Mouse (Mus musculus): Measurements from ENCODE around the gene Ubap1l.
"Not testable (repeated sequence)": the region's sequence is repeated elsewhere in the genome, so short reads cannot be mapped to it uniquely, and the experiment has no call there.

Gene Ubap1l

GRCm38 (mm10) chr9:65360641-65361448 is at the start of gene Ubap1l:
Gene Ubap1l (plus strand): TSS chr9:65361041.
- DNase-seq = no peak

- no peak for DNase-seq
Measured at GRCm38 (mm10) chr9:65312669-65313357, 48.0 kb upstream of the Ubap1l start.

DNA sequence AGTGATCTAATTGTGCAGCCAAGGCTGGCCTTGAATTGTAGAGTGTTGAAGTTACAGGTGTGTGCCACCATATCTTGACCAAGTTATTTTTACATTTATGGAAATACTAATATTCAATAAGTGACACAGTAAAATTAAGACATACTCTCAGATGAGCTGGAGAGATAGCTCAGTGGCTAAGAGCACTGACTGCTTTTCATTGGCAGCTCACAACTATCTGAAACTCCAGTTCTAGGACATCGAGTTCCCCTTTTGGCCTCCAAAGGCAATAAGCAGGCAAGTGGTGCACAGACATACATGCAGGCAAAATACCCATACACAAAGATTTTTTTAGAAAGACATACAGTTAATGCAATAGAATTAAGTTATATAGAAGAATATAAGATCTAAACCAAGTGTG is 47.0 kb upstream of the Ubap1l start:
- no peak for DNase-seq

DNA sequence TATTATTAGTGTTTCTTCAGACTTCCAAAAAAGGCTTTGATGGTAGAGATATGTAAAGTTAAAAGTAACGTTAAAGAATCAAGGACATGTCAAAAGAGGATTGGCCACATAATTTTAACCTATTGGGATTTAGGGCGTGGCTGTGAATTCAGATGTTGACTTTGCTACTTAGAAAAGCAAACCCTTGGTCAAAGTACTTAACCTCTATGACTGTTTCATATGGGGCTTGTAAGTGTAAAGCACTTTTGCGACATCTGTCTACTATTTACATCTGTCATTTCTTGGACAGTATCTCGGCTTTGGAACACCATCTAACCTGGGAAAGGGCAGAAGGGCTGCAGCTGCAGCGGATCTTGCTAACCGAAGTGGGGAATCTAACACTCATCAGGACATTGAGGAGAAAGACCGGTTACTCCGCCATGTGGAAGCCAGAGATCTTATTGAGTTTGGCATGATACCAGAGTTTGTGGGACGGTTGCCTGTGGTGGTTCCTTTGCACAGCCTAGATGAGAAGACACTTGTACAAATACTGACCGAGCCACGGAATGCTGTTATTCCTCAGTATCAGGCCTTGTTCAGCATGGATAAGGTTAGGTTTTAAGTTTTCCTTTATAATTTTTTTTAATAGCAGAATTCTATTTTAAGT is 38.5 kb upstream of the Ubap1l start:
- no peak for DNase-seq

GRCm38 (mm10) chr9:65325971-65326370 is 34.9 kb upstream of the Ubap1l start:
- no peak for DNase-seq

DNA sequence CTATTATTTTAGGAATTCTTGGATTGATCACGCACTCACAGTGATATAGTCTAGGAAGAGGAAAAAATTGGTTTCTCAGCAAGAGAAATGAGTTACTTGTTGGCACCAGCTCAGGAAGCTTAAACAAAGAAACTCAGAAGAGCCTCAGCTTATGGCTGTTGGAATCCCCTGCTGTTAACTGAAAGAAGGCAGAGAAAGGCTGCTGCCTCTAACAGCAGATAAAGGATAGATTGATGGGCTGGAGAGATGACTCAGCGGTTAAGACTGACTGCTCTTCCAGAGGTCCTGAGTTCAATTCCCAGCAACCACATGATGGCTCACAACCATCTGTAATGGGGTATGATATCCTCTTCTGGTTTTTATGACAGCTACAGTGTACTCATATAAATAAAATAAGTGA is 33.5 kb upstream of the Ubap1l start:
- DNase-seq = no peak

GRCm38 (mm10) chr9:65333958-65334357 is 26.9 kb upstream of the Ubap1l start:
- DNase-seq = no peak

DNA sequence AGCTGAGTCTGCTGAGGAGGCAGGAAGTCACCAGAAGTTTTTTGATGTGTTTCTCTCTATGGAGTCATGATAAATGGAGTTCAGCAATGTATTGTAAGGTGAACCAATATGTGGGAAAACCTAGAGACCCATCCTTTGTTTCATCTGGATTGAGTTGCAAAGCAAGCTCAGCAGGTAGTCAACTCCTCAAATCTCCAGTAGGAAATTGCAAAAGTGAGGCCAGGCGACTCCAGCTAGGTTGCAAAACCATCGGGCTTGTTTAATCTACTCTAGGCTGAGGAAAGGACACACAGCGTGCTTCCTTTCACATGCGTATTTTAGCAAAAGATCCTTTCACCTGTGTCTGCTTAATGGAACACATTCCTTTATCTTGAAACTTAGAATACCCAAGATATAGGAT is 21.7 kb upstream of the Ubap1l start:
- no peak for DNase-seq

DNA sequence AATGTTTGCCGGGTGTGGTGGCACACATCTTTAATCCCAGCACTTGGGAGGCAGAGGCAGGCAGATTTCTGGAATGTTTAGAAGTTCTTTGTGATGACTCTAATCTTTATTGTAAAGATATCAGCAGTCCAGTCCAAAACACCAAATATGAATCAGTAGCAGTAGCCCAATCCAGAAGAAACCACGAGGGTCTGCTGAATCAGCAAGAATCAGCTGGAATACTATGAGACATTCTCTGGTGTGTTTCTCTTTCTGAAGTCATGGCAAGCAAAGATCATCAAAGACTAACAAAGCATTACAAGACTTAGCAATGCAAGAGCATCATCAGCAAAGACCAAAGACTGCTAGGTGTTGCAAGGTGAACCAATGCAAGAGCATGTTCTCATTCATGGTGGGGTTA is 20.4 kb upstream of the Ubap1l start:
- DNase-seq = no peak

- not testable (repeated sequence) for DNase-seq
Measured at GRCm38 (mm10) chr9:65345439-65345838, 15.4 kb upstream of the Ubap1l start.

- peak; percentile 90 for DNase-seq
Measured at GRCm38 (mm10) chr9:65345854-65346475, 14.9 kb upstream of the Ubap1l start, which contains the start of gene Pdcd7. Gene Pdcd7 (plus strand): TSS chr9:65346104.

DNA sequence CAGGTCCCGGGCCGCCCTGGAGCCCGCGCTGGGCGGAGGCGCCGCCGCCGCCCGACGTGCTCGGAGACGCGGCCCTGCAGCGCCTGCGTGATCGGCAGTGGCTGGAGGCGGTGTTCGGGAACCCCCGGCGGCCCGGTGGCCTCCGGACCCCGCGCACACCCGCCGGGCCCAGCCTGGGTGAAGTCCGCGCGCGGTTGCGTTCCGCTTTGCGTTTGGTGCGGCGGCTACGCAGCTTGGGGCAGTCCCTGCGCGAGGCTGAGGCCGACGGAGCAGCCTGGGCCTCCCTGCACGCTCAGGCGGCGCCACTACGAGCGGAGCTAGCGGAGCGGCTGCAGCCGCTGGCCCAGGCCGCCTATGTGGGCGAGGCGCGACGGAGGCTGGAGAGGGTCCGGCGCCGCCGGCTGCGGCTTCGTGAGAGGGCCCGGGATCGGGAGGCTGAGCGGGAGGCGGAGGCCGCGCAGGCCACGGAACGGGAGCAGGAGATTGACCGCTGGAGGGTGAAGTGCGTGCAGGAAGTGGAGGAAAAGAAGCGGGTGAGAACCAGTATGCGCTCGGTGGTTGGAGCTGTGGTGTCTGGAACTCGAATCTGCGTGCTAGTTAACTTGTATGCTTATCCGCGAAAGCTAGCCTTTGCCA is 14.2 kb upstream of the Ubap1l start:
- peak; percentile 63 for DNase-seq

DNA sequence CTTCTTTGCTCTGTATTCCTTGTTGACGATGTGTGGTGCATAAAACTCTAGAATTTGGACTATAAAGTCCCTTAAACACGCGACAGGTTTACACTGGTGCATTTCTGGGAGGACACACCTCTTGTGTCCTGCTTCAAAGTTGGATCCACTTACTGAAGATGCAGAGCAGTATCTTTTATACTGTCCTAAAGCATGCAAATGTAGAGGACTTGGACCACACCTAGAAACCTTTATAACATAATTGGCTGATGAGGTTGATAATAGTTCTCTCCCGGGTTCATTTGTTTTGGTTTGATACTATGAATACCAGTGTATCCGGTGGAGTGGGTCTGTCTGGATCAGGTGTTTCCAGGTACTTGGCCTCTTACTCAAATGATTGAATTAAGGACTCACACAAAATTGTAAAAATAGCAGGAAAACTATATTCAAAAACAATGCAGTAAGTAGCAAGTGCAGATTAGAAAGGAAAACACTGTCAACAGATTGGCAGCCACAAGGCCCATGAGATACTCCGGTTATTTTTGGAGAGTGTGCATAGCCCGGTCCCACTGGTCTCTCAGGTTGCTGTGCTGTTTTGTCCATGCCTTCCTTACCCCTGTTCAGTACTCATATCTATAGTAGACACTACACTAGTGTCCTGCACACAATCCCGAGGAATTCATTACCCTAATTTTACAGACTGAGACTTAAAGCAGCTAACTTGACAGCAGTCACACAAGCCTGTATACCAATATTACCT is 13.6 kb upstream of the Ubap1l start:
- DNase-seq = no peak

DNA sequence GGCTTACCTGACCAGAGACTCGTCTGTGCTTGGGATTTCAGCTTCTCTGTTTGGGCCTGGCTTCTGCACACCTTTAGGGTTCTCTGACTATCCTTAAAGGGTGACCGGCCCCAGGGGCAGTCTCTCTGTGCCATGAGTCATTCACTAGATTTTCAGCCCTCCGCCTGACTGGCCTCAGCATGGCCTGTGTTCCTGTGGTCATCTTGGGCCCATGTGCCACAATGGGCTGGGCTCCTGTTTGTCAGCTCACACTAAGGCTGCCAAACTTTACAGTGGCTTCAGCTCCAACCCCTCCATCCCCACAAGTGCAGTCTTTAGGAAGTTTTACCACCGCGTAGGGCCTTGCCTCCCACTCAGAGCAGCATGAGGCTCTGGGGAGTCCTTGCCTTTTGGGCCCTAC is 7.6 kb upstream of the Ubap1l start:
- no peak for DNase-seq

DNA sequence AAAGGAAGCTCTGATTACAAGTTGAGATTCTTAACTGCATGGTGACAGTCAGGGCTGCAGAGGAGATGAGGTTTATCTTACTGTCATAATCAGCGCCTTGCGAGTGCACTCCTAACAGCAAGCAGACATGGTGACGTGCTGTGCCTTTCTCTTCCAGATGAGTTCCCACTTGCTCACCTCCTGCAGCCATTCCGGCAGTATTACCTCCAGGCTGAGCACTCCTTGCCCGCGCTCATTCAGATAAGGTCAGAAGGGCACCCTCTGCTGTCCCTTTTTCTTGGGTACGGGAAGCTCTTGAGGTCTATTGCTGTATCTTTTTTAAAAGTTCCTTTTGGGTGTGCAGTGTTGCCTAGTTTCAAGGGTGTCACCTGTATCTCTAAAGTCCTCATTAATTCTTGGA is 4.3 kb upstream of the Ubap1l start:
- no peak for DNase-seq

DNA sequence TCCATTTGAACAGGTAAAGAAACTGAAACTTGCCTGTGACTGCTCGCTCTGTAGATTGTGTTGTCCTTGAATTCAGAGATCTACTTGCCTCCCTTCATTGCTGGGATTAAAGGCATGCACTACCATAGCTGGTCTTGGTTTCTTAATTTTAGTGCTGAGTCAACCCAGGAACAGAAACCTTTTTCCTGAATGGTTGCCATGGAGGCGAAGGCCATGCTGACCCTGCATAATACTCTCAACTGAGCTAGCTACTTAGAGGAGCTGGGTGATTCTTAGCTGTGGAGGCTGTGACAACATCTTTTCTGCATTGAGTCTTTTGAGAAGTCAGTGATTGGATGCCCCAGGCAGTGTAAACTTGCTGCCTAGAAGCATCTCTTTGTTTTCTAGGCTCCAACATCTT is 3.9 kb upstream of the Ubap1l start:
- DNase-seq = no peak

DNA sequence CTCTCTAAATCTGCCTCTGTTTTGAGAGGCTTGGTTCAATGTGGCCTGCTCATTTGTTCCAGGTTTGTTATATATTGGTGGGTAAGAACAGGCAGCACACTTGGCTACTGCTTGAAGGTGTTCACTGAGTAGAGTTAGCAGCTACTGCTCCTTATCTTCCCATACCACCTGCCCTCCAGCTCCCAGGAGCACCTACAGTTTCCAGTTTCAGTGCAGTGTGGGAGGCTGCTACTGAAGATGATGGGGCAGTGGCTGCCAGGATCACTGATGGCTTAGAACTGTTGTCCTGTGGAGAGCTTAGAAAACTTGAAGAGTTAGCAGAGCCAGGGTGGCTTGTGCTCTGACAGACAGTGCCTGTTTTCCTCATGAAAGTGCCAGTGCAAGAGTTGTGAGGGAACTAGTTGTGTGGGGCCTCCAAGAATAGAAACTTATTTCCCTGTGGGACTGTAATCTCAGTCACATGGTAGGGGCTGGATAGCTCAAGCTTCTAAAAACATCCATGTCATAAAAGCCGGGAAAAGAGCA is 1.8 kb upstream of the Ubap1l start:
- peak; percentile 46 for DNase-seq

DNA sequence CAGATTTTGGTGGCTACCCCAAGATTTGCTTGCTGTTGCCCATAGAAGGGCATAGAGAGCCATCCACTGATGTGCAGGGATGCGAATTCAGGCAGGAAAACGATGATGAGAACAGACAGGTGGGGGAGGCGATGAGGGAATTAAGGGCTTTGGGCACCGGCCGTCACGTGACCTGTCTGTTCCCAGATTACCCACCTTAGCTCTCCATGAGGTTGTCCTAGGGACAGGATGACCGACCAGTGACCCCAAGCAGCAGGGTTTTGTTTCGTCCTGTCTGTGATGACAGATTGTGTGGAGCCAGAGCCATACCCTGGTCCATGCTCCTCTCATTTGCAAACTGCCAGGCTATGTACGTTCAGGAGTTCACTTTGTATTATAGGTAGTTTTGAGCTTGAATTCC is 2.8 kb downstream of the Ubap1l start:
- DNase-seq = no peak

DNA sequence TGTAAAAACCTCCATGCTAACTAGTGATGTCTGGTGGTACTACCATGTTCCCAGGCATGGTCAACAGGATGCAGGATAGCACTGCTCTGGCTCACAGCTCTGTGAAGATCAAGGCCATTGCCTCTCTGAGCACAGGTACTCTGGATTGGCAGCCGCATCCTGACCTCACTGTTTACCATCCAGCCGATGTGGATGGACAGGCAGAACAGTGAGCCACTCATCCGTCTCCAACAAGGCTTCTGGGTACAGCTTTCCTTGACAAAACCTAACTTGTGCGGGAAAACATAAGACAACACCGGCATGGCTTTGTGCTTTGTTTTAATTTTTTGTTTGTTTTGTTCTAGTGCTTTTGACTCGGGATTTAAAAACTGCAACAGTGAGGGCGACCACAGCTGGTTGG is 4.9 kb downstream of the Ubap1l start:
- no peak for DNase-seq

GRCm38 (mm10) chr9:65371756-65372155 is 10.9 kb downstream of the Ubap1l start:
- no peak for DNase-seq

DNA sequence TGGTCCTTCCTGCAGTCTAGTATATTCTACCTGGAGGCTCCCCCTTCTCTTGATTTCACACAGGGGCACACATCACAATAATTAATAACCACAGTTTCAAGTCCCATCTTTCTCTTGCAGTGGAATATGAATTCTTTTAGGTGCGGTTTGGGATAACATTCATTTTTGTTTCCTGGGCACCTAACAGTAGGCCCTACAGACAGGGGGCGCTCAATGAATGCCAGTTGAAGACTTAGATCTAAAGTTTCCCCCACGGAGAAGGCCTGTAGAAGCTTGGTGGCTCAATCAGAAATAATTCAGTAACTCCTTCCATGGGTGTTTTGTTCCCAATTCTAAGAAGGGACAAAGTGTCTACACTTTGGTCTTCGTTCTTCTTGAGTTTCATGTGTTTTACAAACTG is 11.6 kb downstream of the Ubap1l start:
- peak; percentile 31 for DNase-seq
